In the genomic region with DNA sequence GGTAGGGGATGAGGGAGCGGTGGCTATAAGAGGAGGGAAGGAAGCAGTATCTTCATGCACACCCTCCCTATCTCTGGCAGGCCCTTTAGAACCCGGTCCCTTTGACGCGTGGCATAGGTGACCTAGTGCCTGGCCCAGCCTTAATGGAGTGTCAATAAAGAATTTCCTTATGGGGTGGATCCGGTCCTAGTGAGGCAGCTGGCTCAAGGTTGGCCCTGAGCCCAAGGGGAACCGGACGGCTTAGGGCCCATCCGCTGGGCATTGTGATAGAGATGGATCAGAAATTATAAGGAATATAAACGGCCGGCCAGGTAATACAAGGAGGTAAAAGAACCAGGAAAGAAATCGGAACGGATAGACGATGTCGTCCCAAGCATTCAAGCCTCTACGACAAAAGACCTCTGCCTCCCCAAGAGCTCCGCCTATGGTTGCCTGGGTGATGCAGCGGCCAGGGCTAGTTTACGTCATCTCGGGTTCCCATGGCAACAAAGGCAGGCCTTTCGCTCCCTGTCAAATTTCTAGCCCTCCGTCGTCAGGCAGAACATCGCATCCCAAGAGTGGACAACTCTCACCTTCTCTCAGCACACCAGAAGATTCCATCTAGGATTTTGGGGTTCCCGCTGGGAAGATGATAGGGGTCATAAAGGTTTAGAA, we compare ENCODE assay signal across 9 mouse cellular contexts. TPM values are rescaled to one million over a fixed set of nuclear protein-coding genes. Genes with fewer than 3 reads are reported as not detected.
DNase-seq lines count a peak whose midpoint lies in the region; ATAC-seq lines count a peak whose summit lies in the region.
"Had no signal": no experiment of that assay in that cellular context is flagged by ENCODE, and none has a peak within 500 bp of the region (broad histone marks: within the 10 kb centered on the region; RNA-seq: fewer than 3 reads in every experiment).

No protein-coding gene starts in this region.

- H3K9me3 ChIP-seq in heart, embryonic 10.5 days, result no peaks in the 10 kb centered on the region
- H3K9me3 ChIP-seq in midbrain, embryonic 13.5 days, result no peaks in the 10 kb centered on the region
- no peaks in the 10 kb centered on the region for H3K9me3 ChIP-seq in stomach, embryonic 15.5 days

- intact Hi-C loops in left cerebral cortex, postnatal 4 days (cut with DNase I), result no loop called here

- 3% methylated on average over 24 of the region's 24 CpGs for WGBS in heart, embryonic 10.5 days
- WGBS in midbrain, embryonic 13.5 days, result 2% methylated on average over 24 of the region's 24 CpGs
- 4% methylated on average over 24 of the region's 24 CpGs for WGBS in stomach, embryonic 15.5 days

- peak overlapping the region; percentile 30 for H3K4me3 ChIP-seq in heart, embryonic 10.5 days
- H3K4me3 ChIP-seq in midbrain, embryonic 13.5 days (replicated peaks), result peak overlapping the region; percentile 50
- H3K4me3 ChIP-seq in stomach, embryonic 15.5 days (replicated peaks), result peak overlapping the region; percentile 12; the same call in 1 of the 2 replicates

- peak; percentile 76 for DNase-seq in ovary, adult 18-20 months (ENCODE audit: low spot score)
- DNase-seq in ovary, postnatal 10 days (ENCODE audit: low spot score), result no peak
- DNase-seq in embryo, embryonic 11.5 days (ENCODE audit: low read depth, low spot score), result peak; percentile 78
- no peak for DNase-seq in heart, embryonic 10.5 days (ENCODE audit: low spot score)
- peak; percentile 56 to 59 for DNase-seq in kidney, adult 8-10 months
- peak; percentile 87 for DNase-seq in left cerebral cortex, postnatal 4 days

- H3K4me2 ChIP-seq in midbrain, embryonic 13.5 days (replicated peaks), result peak overlapping the region; percentile 76
- peak overlapping the region; percentile 50 for H3K4me2 ChIP-seq in stomach, embryonic 15.5 days

- no peak overlapping the region for H3K27ac ChIP-seq in heart, embryonic 10.5 days
- peak overlapping the region; percentile 94 for H3K27ac ChIP-seq in midbrain, embryonic 13.5 days
- H3K27ac ChIP-seq in stomach, embryonic 15.5 days, result no peak overlapping the region

- H3K27me3 ChIP-seq in heart, embryonic 10.5 days (ENCODE audit: insufficient read depth, poor library complexity, severe bottlenecking), result peaks cover 58% of the 10 kb centered on the region
- H3K27me3 ChIP-seq in midbrain, embryonic 13.5 days, result peaks cover 47% of the 10 kb centered on the region
- peaks cover 36% of the 10 kb centered on the region for H3K27me3 ChIP-seq in stomach, embryonic 15.5 days (replicated peaks)

- H3K9ac ChIP-seq in midbrain, embryonic 13.5 days (replicated peaks), result peak overlapping the region; percentile 76
- H3K9ac ChIP-seq in stomach, embryonic 15.5 days, result no peak overlapping the region

- H3K4me1 ChIP-seq in heart, embryonic 10.5 days, result 0 out of 2 replicates have a peak, but pooled peaks cover 6% of the 10 kb centered on the region
- H3K4me1 ChIP-seq in midbrain, embryonic 13.5 days (replicated peaks), result peaks cover 38% of the 10 kb centered on the region
- 0 out of 2 replicates have a peak, but pooled peaks cover 15% of the 10 kb centered on the region for H3K4me1 ChIP-seq in stomach, embryonic 15.5 days

- ATAC-seq in midbrain, embryonic 13.5 days, result peak; percentile 77
- ATAC-seq in stomach, embryonic 15.5 days (ENCODE audit: insufficient read depth, low FRiP score, low read depth), result peak; percentile 47

- no peaks in the 10 kb centered on the region for H3K36me3 ChIP-seq in heart, embryonic 10.5 days
- no peaks in the 10 kb centered on the region for H3K36me3 ChIP-seq in midbrain, embryonic 13.5 days
- H3K36me3 ChIP-seq in stomach, embryonic 15.5 days, result no peaks in the 10 kb centered on the region

RNA-seq across cellular contexts. Expression of gene Caly, which starts 1.7 kb away (rescaled TPM):
- 0.30 and 0.45 TPM in 2 replicates for polyA plus RNA-seq in heart, embryonic 10.5 days (2016; fragmentation: Nextera tagmentation; extraction: Ambion mirVana)
- 100 to 1,000 TPM; 185 to 208 TPM for total RNA-seq in left cerebral cortex, postnatal 4 days (2021)
- 88.6 and 92.6 TPM in 2 replicates for polyA plus RNA-seq in midbrain, embryonic 13.5 days (2015; fragmentation: Nextera tagmentation; extraction: Ambion mirVana)
- polyA plus RNA-seq in stomach, embryonic 15.5 days (2015; fragmentation: Nextera tagmentation; extraction: Ambion mirVana), result 3.4 and 3.6 TPM in 2 replicates
- polyA plus RNA-seq: spleen, adult 2 months had no signal

RNA-seq across cellular contexts. Expression of gene Prap1, which starts 12.6 kb away (rescaled TPM):
- not detected in 2 replicates for polyA plus RNA-seq in heart, embryonic 10.5 days (2016; fragmentation: Nextera tagmentation; extraction: Ambion mirVana)
- total RNA-seq in left cerebral cortex, postnatal 4 days (2021), result not detected
- polyA plus RNA-seq in midbrain, embryonic 13.5 days (2015; fragmentation: Nextera tagmentation; extraction: Ambion mirVana), result 0.46 TPM in 1 of 2 replicates, not detected in the other
- polyA plus RNA-seq in stomach, embryonic 15.5 days (2015; fragmentation: Nextera tagmentation; extraction: Ambion mirVana), result 165 and 169 TPM in 2 replicates
- polyA plus RNA-seq: spleen, adult 2 months had no signal

RNA-seq across cellular contexts. Expression of gene Fuom, which starts 21.6 kb away (rescaled TPM):
- polyA plus RNA-seq in heart, embryonic 10.5 days (2016; fragmentation: Nextera tagmentation; extraction: Ambion mirVana), result 41.0 and 59.9 TPM in 2 replicates
- total RNA-seq in left cerebral cortex, postnatal 4 days (2021), result 10 to 100 TPM; 10.4 to 15.3 TPM
- polyA plus RNA-seq in midbrain, embryonic 13.5 days (2015; fragmentation: Nextera tagmentation; extraction: Ambion mirVana), result 19.9 and 20.1 TPM in 2 replicates
- 32.4 and 41.4 TPM in 2 replicates for polyA plus RNA-seq in stomach, embryonic 15.5 days (2015; fragmentation: Nextera tagmentation; extraction: Ambion mirVana)

RNA-seq across cellular contexts. Expression of gene Msx3, which starts 31.7 kb away (rescaled TPM):
- polyA plus RNA-seq in heart, embryonic 10.5 days (2016; fragmentation: Nextera tagmentation; extraction: Ambion mirVana), result not detected in 2 replicates
- 1 to 10 TPM; 2.3 to 2.5 TPM for total RNA-seq in left cerebral cortex, postnatal 4 days (2021)
- polyA plus RNA-seq in midbrain, embryonic 13.5 days (2015; fragmentation: Nextera tagmentation; extraction: Ambion mirVana), result 3.6 and 4.4 TPM in 2 replicates
- polyA plus RNA-seq in stomach, embryonic 15.5 days (2015; fragmentation: Nextera tagmentation; extraction: Ambion mirVana), result not detected in 2 replicates
- polyA plus RNA-seq: spleen, adult 2 months had no signal

RNA-seq across cellular contexts. Expression of gene Paox, which starts 35.0 kb away (rescaled TPM):
- 20.1 and 20.2 TPM in 2 replicates for polyA plus RNA-seq in heart, embryonic 10.5 days (2016; fragmentation: Nextera tagmentation; extraction: Ambion mirVana)
- 1 to 10 TPM; 6.1 to 6.8 TPM for total RNA-seq in left cerebral cortex, postnatal 4 days (2021)
- 7.2 and 7.6 TPM in 2 replicates for polyA plus RNA-seq in midbrain, embryonic 13.5 days (2015; fragmentation: Nextera tagmentation; extraction: Ambion mirVana)
- polyA plus RNA-seq in stomach, embryonic 15.5 days (2015; fragmentation: Nextera tagmentation; extraction: Ambion mirVana), result 30.6 and 33.7 TPM in 2 replicates

Comparison
In these comparisons a context has a peak if more than half of its experiments do, and no peak if none do; other contexts are left out.
1. DNase-seq: peak in ovary, adult 18-20 months (single experiment), embryo, embryonic 11.5 days (single experiment), kidney, adult 8-10 months (2 of 2) and left cerebral cortex, postnatal 4 days (single experiment); none in ovary, postnatal 10 days (single experiment) and heart, embryonic 10.5 days (single experiment).
2. RNA of gene Caly, which starts 1.7 kb away (polyA plus RNA-seq): 88.6 to 92.6 TPM in midbrain, embryonic 13.5 days; 3.4 to 3.6 TPM in stomach, embryonic 15.5 days and 0.30 to 0.45 TPM in heart, embryonic 10.5 days; every median in the first group is over 10 times any median in the second.
3. RNA of gene Prap1, which starts 12.6 kb away (polyA plus RNA-seq): 165 to 169 TPM in stomach, embryonic 15.5 days; not detected in heart, embryonic 10.5 days and 0.46 TPM in midbrain, embryonic 13.5 days; every median in the first group is over 100 times any median in the second.
4. Peak in every context shown above with its lines, with median percentiles within 50 percentile points of each other: H3K4me3 ChIP-seq.